Mouse (Mus musculus) mouse embryonic stem cell (cell line): ENCODE measurements around the gene Dlx4.

Experiments used
- in situ Hi-C, 2 experiments: fragments of 300-500 bp; cut with MboI; formaldehyde crosslinking; loops; 1 replicate in 1 of 2; 3 replicates in 1 of 2; pipeline ENCODE4 v1.14.3; 2019 to 2020; ENCODE audit warnings: low sequenced_read_pairs in 2 of 2, low pct_unique_long_range_greater_than_20kb in 1 of 2, mixed read lengths in 1 of 2; ENCODE audit not compliant: unreplicated experiment in 1 of 2

Gene Dlx4

GRCm38 (mm10) chr11:95117030-95117429, 29.0 kb downstream of the Dlx4 start:
- in situ Hi-C loops: loop anchor here in 1 of 2 experiments (25.0 kb wide), 1 partner anchor 395 kb away; the partner anchor contains the start of gene Nxph3

GRCm38 (mm10) chr11:95110081-95110480, 36.0 kb downstream of the Dlx4 start:
- in situ Hi-C loops: loop anchor here in 1 of 2 experiments (25.0 kb wide), 1 partner anchor 402 kb away; the partner anchor contains the start of gene Nxph3

- in situ Hi-C loops: loop anchor here (5.0 to 25.0 kb wide), 2 partner anchors 67 to 403 kb away; partner anchors contain the start of genes Nxph3 (in 1 of the 2) and Pdk2 (in 1 of the 2)
These were observed 37.1 kb downstream of the Dlx4 start for GRCm38 (mm10) chr11:95109000-95109399.

GRCm38 (mm10) chr11:95106440-95107236, 39.4 kb downstream of the Dlx4 start:
- in situ Hi-C loops: loop anchor here (5.0 to 25.0 kb wide), 2 partner anchors 64 to 406 kb away; partner anchors contain the start of genes Nxph3 (in 1 of the 2) and Pdk2 (in 1 of the 2)

- in situ Hi-C loops: loop anchor here (5.0 to 25.0 kb wide), 2 partner anchors 63 to 407 kb away; partner anchors contain the start of genes Nxph3 (in 1 of the 2) and Pdk2 (in 1 of the 2)
These were observed 40.7 kb downstream of the Dlx4 start for GRCm38 (mm10) chr11:95105274-95105874.

GRCm38 (mm10) chr11:95104266-95104665, 41.8 kb downstream of the Dlx4 start:
- in situ Hi-C loops: loop anchor here in 1 of 2 experiments (25.0 kb wide), 1 partner anchor 408 kb away; the partner anchor contains the start of gene Nxph3

GRCm38 (mm10) chr11:95102161-95102904, 43.7 kb downstream of the Dlx4 start:
- in situ Hi-C loops: loop anchor here in 1 of 2 experiments (25.0 kb wide), 1 partner anchor 410 kb away; the partner anchor contains the start of gene Nxph3

- in situ Hi-C loops: loop anchor here in 1 of 2 experiments (25.0 kb wide), 1 partner anchor 411 kb away; the partner anchor contains the start of gene Nxph3
These were observed 44.8 kb downstream of the Dlx4 start for GRCm38 (mm10) chr11:95101071-95101788.

GRCm38 (mm10) chr11:95100393-95100792, 45.7 kb downstream of the Dlx4 start:
- in situ Hi-C loops: loop anchor here in 1 of 2 experiments (25.0 kb wide), 1 partner anchor 412 kb away; the partner anchor contains the start of gene Nxph3

- in situ Hi-C loops: no loop called here
These were observed 47.5 kb downstream of the Dlx4 start for GRCm38 (mm10) chr11:95098346-95099095.

GRCm38 (mm10) chr11:95097889-95098288, 48.2 kb downstream of the Dlx4 start:
- in situ Hi-C loops: no loop called here

- in situ Hi-C loops: no loop called here
These were observed 49.3 kb downstream of the Dlx4 start for GRCm38 (mm10) chr11:95096608-95097373.

- in situ Hi-C loops: no loop called here
These were observed 50.5 kb downstream of the Dlx4 start for GRCm38 (mm10) chr11:95095596-95095995.

GRCm38 (mm10) chr11:95093077-95093476, 53.0 kb downstream of the Dlx4 start:
- in situ Hi-C loops: no loop called here
